Mouse (Mus musculus) adrenal gland, postnatal 36 days (tissue): ENCODE data around the gene Iqschfp. TPM values are rescaled to one million over a fixed set of nuclear protein-coding genes. Genes with fewer than 3 reads are reported as not detected.
"Not testable (repeated sequence)": the region's sequence is repeated elsewhere in the genome, so short reads cannot be mapped to it uniquely, and the experiment has no call there.

ENCODE experiments used
- DNase-seq, 2 experiments: peaks; one replicate each; pipeline ENCODE4 v3.0.0; 2021; ENCODE audit warnings: mixed read lengths in 1 of 2
- total RNA-seq, 2 experiments: library from RNA; stranded (reverse); gene quantifications; 2 replicates each; pipeline ENCODE4 v1.2.3; 2021

Iqschfp gene
- total RNA-seq, 2 experiments from 2014 or later = not detected

- DNase-seq = no peak
These were observed 179.7 kb downstream of the Iqschfp start for GRCm38 (mm10) chr3:68071395-68072386.

GRCm38 (mm10) chr3:68077406-68077805 is 185.4 kb downstream of the Iqschfp start:
- DNase-seq = no peak

- no peak for DNase-seq
These were observed 193.0 kb downstream of the Iqschfp start for GRCm38 (mm10) chr3:68085024-68085423.

GRCm38 (mm10) chr3:68092108-68092507 is 200.1 kb downstream of the Iqschfp start:
- no peak for DNase-seq

DNA sequence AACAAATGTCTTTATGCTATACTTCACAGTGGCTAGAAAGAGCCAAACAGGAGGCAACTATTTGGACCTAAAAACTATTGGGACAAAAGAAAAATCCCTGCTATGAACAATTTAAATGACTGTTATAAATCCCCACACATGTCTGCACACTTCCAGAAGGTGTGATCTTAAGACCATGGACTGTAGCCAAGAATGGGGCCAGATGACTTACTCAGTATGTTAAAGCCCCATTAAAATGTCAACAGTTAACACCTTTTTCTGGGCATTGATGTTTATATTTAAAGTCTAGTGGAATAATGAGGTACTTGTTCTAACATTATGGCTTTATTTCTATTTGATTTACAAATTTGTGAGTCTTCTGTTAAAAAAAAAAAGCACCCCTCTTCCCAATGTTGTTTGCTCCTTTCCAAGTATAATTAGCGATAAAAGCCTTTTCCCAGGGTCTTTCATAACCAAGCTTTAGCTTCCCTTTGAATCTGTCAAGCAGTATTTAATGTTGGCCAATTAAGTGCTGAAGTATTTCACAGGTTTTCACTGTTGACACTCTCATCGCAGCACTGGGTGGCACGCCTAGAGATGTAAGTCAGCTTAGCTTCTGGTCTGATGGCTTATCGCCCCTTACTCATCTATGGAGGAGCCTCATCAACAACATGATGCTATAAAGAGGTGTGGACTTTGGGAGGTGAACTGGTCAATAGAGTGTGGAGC is 204.8 kb downstream of the Iqschfp start:
- no peak for DNase-seq

GRCm38 (mm10) chr3:68099561-68099960 is 207.5 kb downstream of the Iqschfp start:
- not testable (repeated sequence) for DNase-seq

GRCm38 (mm10) chr3:68101343-68101742 is 209.3 kb downstream of the Iqschfp start:
- no peak for DNase-seq

DNA sequence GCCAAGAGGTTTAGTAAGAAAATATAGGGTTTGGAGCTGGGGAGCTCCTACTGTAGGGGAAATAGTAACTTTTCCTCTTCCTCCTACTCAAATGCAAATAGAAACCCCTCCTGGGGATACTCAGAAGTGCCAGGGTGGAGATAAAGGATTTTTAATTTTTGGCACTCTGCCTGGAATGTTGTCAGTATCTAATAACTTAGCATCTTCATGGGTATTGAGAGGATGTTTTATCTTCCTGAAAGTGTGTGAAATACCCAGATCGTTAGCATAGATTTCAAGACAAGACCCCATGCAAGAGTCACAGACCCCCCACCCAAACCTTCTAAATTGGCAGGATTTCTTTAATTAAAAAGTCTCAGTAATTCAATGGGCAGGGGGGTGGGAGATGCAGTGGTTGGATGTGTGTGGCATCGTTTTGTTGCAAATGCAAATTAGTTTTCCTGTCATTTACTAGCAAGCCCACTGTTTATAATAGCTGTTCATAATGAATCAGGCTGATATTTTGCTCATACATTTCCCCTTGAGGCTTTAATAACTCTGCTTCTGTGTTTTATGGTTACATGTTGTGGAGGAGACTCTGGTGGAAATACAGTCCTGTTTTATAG is 213.2 kb downstream of the Iqschfp start:
- no peak for DNase-seq

GRCm38 (mm10) chr3:68121338-68121737 is 229.3 kb downstream of the Iqschfp start:
- peak; percentile 0 to 2 for DNase-seq

DNA sequence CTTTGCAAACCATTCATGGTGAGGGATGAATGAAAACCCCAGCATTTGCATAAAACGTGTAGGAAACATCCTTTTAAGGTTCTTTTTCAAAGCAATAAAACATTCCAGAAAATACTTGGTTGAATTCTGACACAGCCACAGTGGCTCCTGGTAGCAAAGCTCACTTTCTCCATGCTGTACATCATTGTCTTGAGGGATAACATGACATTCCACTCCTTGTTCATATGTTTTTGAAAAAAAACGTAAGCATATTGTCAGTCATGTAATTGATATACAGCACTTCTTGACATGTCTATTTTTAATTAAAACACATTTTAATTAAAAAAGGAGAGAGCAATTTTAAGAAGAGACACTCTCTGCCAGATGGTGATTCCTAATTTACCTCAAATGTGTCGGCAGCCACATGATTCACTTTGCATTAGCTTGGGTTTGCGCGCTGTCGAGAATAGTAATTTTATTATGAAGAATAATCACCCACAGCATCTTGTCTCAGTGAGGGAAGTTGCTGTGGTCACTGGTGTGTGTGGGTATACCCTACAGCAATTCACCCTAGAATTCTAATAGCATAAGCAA is 234.3 kb downstream of the Iqschfp start:
- DNase-seq = no peak

DNA sequence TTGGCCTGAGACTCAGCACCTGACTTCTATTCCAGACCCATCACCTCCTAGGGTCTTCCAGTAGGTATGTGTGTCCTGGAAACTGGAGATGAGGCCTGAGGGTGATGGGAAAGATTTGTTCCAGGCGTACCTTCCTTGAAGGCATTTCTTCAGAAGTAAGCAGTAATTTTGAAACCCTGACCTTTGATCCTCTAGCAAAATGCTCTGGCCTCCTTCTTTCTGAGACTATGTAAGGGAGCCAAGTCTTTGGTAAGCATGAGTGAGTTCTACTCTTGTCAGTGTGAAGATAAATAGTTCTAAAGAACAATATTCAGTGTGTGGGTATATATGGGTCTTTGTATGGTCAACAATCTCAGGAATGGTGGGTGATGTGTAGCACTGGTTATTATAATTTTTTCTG is 238.4 kb downstream of the Iqschfp start:
- no peak for DNase-seq

DNA sequence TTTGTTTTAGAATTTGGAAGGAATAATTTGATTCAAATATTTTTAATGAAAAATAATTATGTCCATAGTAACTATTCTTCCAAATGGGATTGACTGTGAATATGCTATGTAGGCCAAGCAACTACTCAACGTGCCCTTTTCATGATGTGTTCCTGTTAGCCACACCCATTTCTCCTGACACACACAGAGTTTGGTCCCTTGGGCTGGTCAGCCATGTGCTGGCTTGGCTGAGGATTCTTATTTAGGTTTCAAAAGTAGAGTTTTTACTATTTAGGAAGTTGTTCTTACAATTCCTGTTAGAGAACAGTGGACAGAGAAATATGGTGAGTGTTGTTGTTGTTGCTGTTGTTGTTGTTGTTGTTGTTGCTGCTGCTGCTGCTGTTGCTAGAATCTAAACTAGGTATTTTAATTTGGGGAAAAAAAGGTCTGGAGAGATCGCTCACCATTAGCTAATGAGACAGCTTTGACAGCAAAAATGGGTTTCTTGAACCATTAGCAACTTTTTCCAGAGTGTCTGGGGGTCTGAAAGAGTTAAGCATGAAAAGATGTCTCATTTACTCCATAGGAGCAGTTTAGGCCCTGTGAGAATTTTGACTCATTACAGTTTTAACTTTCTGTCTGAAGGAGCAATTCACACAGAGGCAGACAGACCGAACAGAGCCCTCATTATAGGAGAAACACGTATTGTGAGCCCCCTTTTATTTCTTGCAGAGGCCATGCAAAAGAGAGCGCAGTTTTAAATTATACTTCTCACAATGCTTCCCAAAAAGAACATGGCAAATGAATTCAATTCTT is 247.0 kb downstream of the Iqschfp start:
- no peak for DNase-seq

- DNase-seq = no peak
These were observed 258.7 kb downstream of the Iqschfp start for GRCm38 (mm10) chr3:68150688-68151087.

DNA sequence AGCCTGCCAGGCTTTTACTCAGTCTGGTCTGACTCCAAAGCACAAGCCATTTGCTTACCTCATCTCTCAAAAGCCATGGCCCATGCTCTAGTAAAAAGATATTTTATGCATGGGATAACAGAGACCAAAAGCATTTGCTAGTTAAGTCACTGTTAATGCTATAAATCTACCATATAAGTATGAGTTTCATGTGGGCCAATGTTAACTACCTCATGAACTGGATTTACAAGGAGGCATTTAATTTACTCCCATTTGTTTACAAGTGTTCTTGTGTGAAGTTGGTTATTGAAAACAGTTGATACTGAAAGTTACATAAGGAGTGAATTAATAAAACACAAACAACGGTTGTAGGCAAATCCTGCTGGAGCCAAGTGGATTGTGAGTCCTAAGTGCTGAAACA is 268.1 kb downstream of the Iqschfp start:
- no peak for DNase-seq

DNA sequence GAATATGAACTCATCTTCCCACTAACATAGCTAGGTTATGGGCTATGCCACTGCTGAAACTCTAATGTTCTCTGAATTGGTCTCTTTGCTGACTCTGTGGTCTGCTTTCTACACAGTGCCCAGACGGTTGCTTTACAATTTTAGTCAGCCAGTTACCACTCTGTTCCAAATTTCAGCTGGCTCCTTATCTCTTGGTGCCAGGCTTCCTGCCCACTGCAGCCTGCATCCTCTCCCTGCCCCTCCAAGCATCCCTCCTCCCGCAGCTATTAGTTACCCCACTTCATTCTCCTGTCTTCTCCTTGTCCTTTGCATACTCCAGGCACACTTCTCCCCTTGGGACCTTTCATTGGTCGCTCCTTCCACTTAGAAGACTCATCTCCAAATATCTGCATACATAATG is 268.7 kb downstream of the Iqschfp start:
- DNase-seq = no peak

DNA sequence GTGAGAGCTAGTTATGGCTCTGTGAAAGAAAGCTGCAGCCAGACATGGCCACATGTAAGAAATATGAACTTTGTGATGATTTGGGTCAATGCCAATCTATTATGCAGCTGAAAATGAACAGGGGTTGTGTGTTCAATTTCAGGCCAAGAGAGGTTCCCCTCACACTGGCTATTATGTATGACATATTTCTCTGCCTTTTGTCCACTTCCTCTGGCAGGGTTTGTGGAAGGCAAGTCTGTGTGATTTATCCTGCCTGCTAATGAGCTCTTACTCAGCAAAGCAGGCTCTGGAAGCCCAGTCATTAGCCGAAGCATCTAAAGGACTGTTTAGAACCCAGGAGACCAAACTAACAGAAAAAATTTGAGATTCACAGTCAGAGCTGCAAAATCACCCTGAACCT is 286.2 kb downstream of the Iqschfp start:
- DNase-seq = no peak

- peak in 1 of 2 experiments; percentile 8 for DNase-seq
These were observed 295.4 kb downstream of the Iqschfp start for GRCm38 (mm10) chr3:68187471-68187870.

GRCm38 (mm10) chr3:68189100-68189499 is 297.1 kb downstream of the Iqschfp start:
- DNase-seq = no peak

- DNase-seq = no peak
These were observed 304.9 kb downstream of the Iqschfp start for GRCm38 (mm10) chr3:68196933-68197332.

DNA sequence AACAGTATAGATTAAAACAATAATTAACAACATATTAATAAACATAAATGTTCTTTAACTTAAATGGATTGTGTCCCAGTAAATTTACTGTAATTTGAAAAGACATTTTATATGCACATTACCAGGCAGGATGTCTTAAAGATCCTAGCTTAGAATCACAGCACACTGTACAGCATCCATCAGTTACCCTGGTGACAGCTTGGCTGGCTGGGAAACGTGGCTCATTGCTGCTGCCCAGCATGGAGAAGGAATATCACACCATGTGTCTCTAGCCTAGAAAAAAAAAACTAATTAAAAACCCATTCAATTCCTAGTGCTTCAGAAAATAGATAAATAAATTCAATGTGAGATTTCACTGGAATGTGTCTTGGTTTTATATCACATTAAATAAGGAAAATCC is 309.2 kb downstream of the Iqschfp start:
- no peak for DNase-seq

- DNase-seq = no peak
These were observed 310.3 kb downstream of the Iqschfp start for GRCm38 (mm10) chr3:68202162-68202902.
